Mouse (Mus musculus) thymus, postnatal 10 days (tissue): ENCODE measurements around the gene Fcrl1.

Source experiments
- DNase-seq, 2 experiments: peaks; one replicate each; pipeline ENCODE4 v3.0.0; 2021; ENCODE audit warnings: low spot score in 2 of 2

Fcrl1 gene

GRCm38 (mm10) chr3:87410605-87411004, 34.4 kb downstream of the Fcrl1 start:
- DNase-seq: no peak

DNA sequence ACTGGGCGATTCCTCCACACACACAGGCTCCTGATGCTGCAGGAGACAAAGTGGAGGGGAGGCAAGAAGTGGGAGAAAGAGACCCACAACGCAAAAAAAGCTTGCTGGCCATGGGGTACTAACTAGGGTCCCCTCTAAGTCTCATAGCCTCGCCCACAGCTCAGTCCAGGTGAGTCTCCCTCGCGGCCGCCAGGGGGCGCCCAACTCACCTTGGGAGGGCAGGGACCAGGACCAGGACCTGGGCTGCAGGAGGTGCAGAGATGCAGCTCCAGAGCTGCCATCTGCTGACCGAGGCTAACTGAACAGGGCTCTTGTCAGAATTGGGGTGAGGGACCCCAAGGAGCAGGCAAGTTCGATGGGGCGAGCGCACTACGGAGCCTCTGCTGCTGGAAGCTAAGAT, 35.0 kb downstream of the Fcrl1 start:
- peak; percentile 28 to 66 for DNase-seq

DNA sequence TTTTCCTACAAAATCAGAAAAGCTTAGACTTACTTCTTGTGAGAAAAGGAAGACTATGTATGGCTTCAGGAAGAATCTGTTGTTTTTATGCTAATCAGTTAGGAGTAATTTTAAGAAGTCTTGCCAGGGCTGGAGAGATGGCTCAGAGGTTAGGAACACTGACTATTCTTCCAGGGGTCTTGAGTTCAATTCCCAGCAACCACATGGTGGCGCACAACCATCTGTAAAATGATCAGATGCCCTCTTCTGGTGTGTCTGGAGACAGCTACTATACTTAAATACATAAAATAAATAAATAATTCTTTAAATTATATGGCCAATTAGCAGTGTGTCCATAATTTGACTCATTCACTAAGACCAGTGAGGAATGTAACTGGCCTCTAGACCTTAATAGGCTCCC, 44.5 kb downstream of the Fcrl1 start:
- no peak for DNase-seq

DNA sequence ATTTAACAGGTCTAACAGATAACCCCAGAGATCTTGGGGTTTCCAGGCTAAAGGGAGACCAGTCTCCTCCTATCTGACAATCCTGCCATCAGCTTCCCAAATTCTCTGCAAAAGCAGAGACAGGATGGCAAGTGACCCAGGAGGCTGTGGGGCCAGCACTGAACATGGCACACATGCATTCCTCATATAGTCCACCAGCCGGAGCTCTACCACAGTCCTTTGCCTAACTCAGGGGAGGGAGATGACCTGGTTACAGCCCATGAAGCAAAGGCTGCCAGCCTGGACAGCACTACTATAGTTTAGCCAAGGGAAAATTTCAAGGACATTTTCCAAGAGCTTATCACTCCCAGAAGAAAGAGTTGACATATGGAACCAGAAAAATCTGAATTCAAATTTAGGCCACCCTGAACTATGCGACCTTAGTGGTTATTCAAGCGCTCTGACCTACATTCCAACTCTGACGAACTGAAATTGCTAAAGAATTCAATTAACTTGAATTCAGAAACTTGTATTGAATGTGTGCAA, 46.3 kb downstream of the Fcrl1 start:
- no peak for DNase-seq

DNA sequence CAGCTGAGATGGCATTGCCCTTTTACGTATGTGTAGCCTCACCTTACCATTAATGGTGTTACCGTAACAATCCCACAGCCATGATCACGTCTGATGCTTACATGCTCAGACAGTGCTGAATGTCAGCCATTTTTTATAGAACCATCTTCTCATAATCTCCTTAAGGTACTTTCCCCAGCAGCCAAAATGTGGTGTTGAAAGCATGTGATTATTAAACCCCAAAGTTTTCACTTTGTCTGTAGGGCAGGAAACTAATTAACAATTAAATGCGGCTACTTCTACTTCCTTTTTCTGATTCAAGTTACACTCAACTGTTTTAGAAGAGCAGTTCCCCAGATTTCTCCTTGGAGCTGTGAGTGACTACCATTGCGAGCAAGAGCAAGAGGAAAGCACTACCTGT, 59.3 kb downstream of the Fcrl1 start, which contains the start of gene Fcrl5:
Gene Fcrl5, plus strand, starts transcription at position 295 of the 400 bp plus-strand sequence.
- no peak for DNase-seq

GRCm38 (mm10) chr3:87440586-87440985, 64.4 kb downstream of the Fcrl1 start:
- no peak for DNase-seq

DNA sequence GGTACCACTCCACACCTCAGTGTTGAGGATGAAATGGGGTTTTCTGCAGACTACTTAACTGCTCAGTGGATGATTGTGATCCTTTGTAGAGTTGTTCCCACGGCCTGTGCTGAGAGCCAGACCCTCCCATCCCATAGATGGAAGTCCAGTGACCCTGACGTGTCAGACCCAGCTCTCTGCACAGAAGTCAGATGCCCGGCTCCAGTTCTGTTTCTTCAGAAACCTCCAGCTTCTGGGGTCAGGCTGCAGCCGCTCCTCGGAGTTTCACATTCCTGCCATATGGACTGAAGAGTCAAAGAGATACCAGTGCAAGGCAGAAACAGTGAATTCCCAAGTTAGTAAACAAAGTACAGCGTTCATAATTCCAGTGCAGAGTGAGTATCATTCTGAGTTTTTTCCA, 67.8 kb downstream of the Fcrl1 start:
- no peak for DNase-seq
